Mouse (Mus musculus): ENCODE measurements around the gene Asphd2.

GRCm38 (mm10) chr5:112409274-112409673, 14.6 kb upstream of the Asphd2 start:
- TF ChIP-seq CTCF (IDR thresholded peaks at IDR 0.05; ENCODE audit: low read depth, low read length) (no peak), POLR2A (IDR thresholded peaks at IDR 0.05; ENCODE audit: extremely low read depth, insufficient read depth, low read length) (no peak)
